Comparison of ENCODE assay signal across 16 mouse cellular contexts in genomic region chr1:184461411-184461810, GRCm38 (mm10).
"Had no signal": no experiment of that assay in that cellular context is flagged by ENCODE, and none has a peak within 500 bp of the region (broad histone marks: within the 10 kb centered on the region; RNA-seq: fewer than 3 reads in every experiment).

No protein-coding gene starts in this region.

- H3K4me2 ChIP-seq: neural tube, embryonic 13.5 days; neural tube, embryonic 15.5 days; stomach, embryonic 15.5 days had no signal

- H3K4me3 ChIP-seq: neural tube, embryonic 13.5 days; neural tube, embryonic 15.5 days; stomach, embryonic 15.5 days had no signal

- H3K27ac ChIP-seq: neural tube, embryonic 13.5 days; neural tube, embryonic 15.5 days; stomach, embryonic 15.5 days; stomach, postnatal 0 days had no signal

- H3K4me1 ChIP-seq: neural tube, embryonic 13.5 days; neural tube, embryonic 15.5 days; stomach, embryonic 15.5 days had no signal

- H3K9me3 ChIP-seq: neural tube, embryonic 13.5 days; neural tube, embryonic 15.5 days; stomach, embryonic 15.5 days had no signal

- H3K36me3 ChIP-seq: neural tube, embryonic 13.5 days; neural tube, embryonic 15.5 days; stomach, embryonic 15.5 days had no signal

- H3K27me3 ChIP-seq: neural tube, embryonic 15.5 days; stomach, embryonic 15.5 days had no signal

- DNase-seq: retina, postnatal 1 day; right cerebral cortex, adult 18-20 months; right cerebral cortex, postnatal 14 days; right cerebral cortex, postnatal 25 days; right cerebral cortex, postnatal 4 days; spleen, adult 18-20 months; thymus, adult 18-20 months; thymus, adult 2 months; thymus, postnatal 14 days; thymus, postnatal 25 days; thymus, postnatal 36 days; thymus, postnatal 4 days had no signal

- H3K9ac ChIP-seq: neural tube, embryonic 13.5 days; neural tube, embryonic 15.5 days; stomach, embryonic 15.5 days had no signal
